Mouse (Mus musculus): ENCODE measurements at regions not wholly inside any gene's neighbourhood (a gene's known extent, or its start where the extent isn't known, plus 50 kb on each side); places are given as distances from the start of the nearest gene placed in this dataset.

GRCm38 (mm10) chr3:149993199-149993598 lies 1002.8 kb upstream of the Adgrl2 start:
- DNase-seq = no peak
- intact Hi-C loops (cut with DNase I; ENCODE audit: low total_unique reads) = no loop called here

- DNase-seq = no peak
These were observed 997.4 kb upstream of the Adgrl2 start for GRCm38 (mm10) chr3:149987801-149988200.

GRCm38 (mm10) chr3:149956993-149957392 lies 966.6 kb upstream of the Adgrl2 start:
- intact Hi-C loops (cut with DNase I; ENCODE audit: low total_unique reads) = no loop called here
- no peak for DNase-seq

More at GRCm38 (mm10) chr3:149987801-149988200, 997.4 kb upstream of the Adgrl2 start:
- intact Hi-C loops (cut with DNase I; ENCODE audit: low total_unique reads) = no loop called here

- intact Hi-C loops (cut with DNase I; ENCODE audit: low total_unique reads) = no loop called here
- DNase-seq = no peak
These were observed 945.8 kb upstream of the Adgrl2 start for GRCm38 (mm10) chr3:149936197-149936596.

- intact Hi-C loops (cut with DNase I; ENCODE audit: low total_unique reads) = no loop called here
- DNase-seq = no peak
These were observed 944.5 kb upstream of the Adgrl2 start for GRCm38 (mm10) chr3:149934832-149935231.

- no peak for DNase-seq
- intact Hi-C loops (cut with DNase I; ENCODE audit: low total_unique reads) = no loop called here
These were observed 938.4 kb upstream of the Adgrl2 start for GRCm38 (mm10) chr3:149928456-149929360.

- no peak for DNase-seq
- intact Hi-C loops (cut with DNase I; ENCODE audit: low total_unique reads) = no loop called here
These were observed 929.9 kb upstream of the Adgrl2 start for GRCm38 (mm10) chr3:149920206-149920605.

- intact Hi-C loops (cut with DNase I; ENCODE audit: low total_unique reads) = no loop called here
- no peak for DNase-seq
These were observed 927.8 kb upstream of the Adgrl2 start for GRCm38 (mm10) chr3:149918201-149918600.

- DNase-seq = no peak
- intact Hi-C loops (cut with DNase I; ENCODE audit: low total_unique reads) = no loop called here
These were observed 920.4 kb upstream of the Adgrl2 start for GRCm38 (mm10) chr3:149910721-149911120.

- intact Hi-C loops (cut with DNase I; ENCODE audit: low total_unique reads) = no loop called here
- DNase-seq = no peak
These were observed 911.4 kb upstream of the Adgrl2 start for GRCm38 (mm10) chr3:149901783-149902182.

GRCm38 (mm10) chr3:149876553-149876952 lies 886.2 kb upstream of the Adgrl2 start:
- DNase-seq = no peak
- intact Hi-C loops (cut with DNase I; ENCODE audit: low total_unique reads) = no loop called here

GRCm38 (mm10) chr3:149865945-149866344 lies 875.6 kb upstream of the Adgrl2 start:
- intact Hi-C loops (cut with DNase I; ENCODE audit: low total_unique reads) = no loop called here
- no peak for DNase-seq

GRCm38 (mm10) chr3:149846941-149847539 lies 856.7 kb upstream of the Adgrl2 start:
- intact Hi-C loops (cut with DNase I; ENCODE audit: low total_unique reads) = no loop called here
- DNase-seq = no peak

GRCm38 (mm10) chr3:149845826-149846486 lies 855.6 kb upstream of the Adgrl2 start:
- intact Hi-C loops (cut with DNase I; ENCODE audit: low total_unique reads) = no loop called here
- DNase-seq = no peak

GRCm38 (mm10) chr3:149845083-149845825 lies 854.9 kb upstream of the Adgrl2 start:
- DNase-seq = no peak
- intact Hi-C loops (cut with DNase I; ENCODE audit: low total_unique reads) = no loop called here

- DNase-seq = no peak
- intact Hi-C loops (cut with DNase I; ENCODE audit: low total_unique reads) = no loop called here
These were observed 847.6 kb upstream of the Adgrl2 start for GRCm38 (mm10) chr3:149837921-149838320.

GRCm38 (mm10) chr3:149836467-149837233 lies 846.3 kb upstream of the Adgrl2 start:
- intact Hi-C loops (cut with DNase I; ENCODE audit: low total_unique reads) = no loop called here
- no peak for DNase-seq

- no peak for DNase-seq
- intact Hi-C loops (cut with DNase I; ENCODE audit: low total_unique reads) = no loop called here
These were observed 836.8 kb upstream of the Adgrl2 start for GRCm38 (mm10) chr3:149827181-149827580.

- intact Hi-C loops (cut with DNase I; ENCODE audit: low total_unique reads) = no loop called here
- DNase-seq = no peak
These were observed 836.4 kb upstream of the Adgrl2 start for GRCm38 (mm10) chr3:149826757-149827156.

Measured in gastrocnemius, postnatal 14 days (tissue).